Mouse (Mus musculus) neural tube, embryonic 11.5 days (tissue): Measurements from ENCODE around the gene Nol3. TPM values are rescaled to one million over a fixed set of nuclear protein-coding genes. Genes with fewer than 3 reads are reported as not detected.

ENCODE experiments used
- ATAC-seq: fragments of 200-750 bp; cut with Nextera tagmentation; 2 replicates; pipeline ENCODE4 v1.8.0; 2017; ENCODE audit warnings: moderate number of reproducible peaks, mild to moderate bottlenecking, moderate TSS enrichment, moderate library complexity; ENCODE audit not compliant: insufficient read depth, low FRiP score, low TSS enrichment
- DNase-seq: peaks from one replicate; pipeline ENCODE4 v3.0.0-alpha.2; 2015; ENCODE audit warnings: low spot score
- H3K27ac ChIP-seq: fragments of 300-500 bp; sonication (generic); 2 replicates; pipeline ENCODE4 v1.5.1; 2014; ENCODE audit warnings: low read depth, mild to moderate bottlenecking, low read length
- H3K27me3 ChIP-seq: fragments of 300-500 bp; sonication (generic); 2 replicates; pipeline ENCODE4 v1.6.1; 2014; ENCODE audit warnings: mild to moderate bottlenecking, low read length, mixed read lengths; ENCODE audit not compliant: control insufficient read depth, insufficient read depth
- H3K36me3 ChIP-seq: fragments of 300-500 bp; sonication (generic); 2 replicates; pipeline ENCODE4 v1.6.1; 2014; ENCODE audit warnings: mild to moderate bottlenecking, low read length, moderate library complexity, mixed read lengths; ENCODE audit not compliant: control insufficient read depth, insufficient read depth
- H3K4me1 ChIP-seq: fragments of 300-500 bp; sonication (generic); 2 replicates; pipeline ENCODE4 v1.6.1; 2014; ENCODE audit warnings: low read length, mixed read lengths; ENCODE audit not compliant: control insufficient read depth, insufficient read depth
- H3K4me2 ChIP-seq: fragments of 300-500 bp; sonication (generic); 2 replicates; pipeline ENCODE4 v1.6.1; 2014; ENCODE audit warnings: low read depth, mild to moderate bottlenecking, moderate library complexity
- H3K4me3 ChIP-seq: fragments of 300-500 bp; sonication (generic); 2 replicates; pipeline ENCODE4 v1.5.1; 2014; ENCODE audit warnings: low read depth, low read length
- H3K9ac ChIP-seq: fragments of 300-500 bp; sonication (generic); 2 replicates; pipeline ENCODE4 v1.6.1; 2014; ENCODE audit warnings: mild to moderate bottlenecking, low read length
- H3K9me3 ChIP-seq: fragments of 300-500 bp; sonication (generic); 2 replicates; pipeline ENCODE4 v1.6.1; 2016; ENCODE audit warnings: low read length; ENCODE audit not compliant: control insufficient read depth
- WGBS: fragments of 180-500 bp; shearing (Covaris S2); extraction: QIAGEN DNeasy Blood & Tissue Kit; methylation state at CpG from one replicate; pipeline ENCODE4 v1.1.7; 2014; 5-methylcytosine and 5-hydroxymethylcytosine counted together
- polyA plus RNA-seq: library from polyadenylated mRNA; unstranded; fragments of >200 nt; fragmentation: Nextera tagmentation; extraction: Ambion mirVana; gene quantifications from 2 replicates; pipeline ENCODE4 v1.2.1, GENCODE M21; 2014

Nol3 gene
- polyA plus RNA-seq, 1 experiment from 2014 or later, result 3.5 TPM

DNA sequence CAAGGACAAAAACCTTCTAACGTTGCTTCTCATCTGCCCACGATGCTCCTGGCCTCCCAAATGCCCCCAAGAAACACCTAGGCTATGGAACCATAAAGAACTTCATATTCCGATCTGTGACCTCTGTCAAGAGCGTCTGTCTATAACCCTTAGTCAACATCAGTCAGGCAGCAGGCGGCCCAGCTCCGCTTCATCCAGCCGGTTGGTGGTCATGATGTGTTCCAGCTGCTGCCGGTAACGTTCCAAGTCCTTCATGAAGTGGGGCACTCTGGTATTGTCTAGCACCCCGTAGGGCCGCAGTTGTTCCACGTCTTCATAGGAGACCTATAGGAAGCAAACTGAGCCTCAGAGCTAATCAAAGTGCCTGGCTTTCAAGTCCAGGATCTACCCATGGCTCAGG lies 5.9 kb downstream of the Nol3 start:
- WGBS, result 82% methylated on average over 12 of the region's 12 CpGs
- Histone ChIP-seq H3K27ac (no peak overlapping the region), H3K4me3 (no peak overlapping the region), H3K9me3 (no peaks in the 10 kb centered on the region), H3K9ac (no peak overlapping the region), H3K4me2 (no peak overlapping the region), H3K36me3 (0 out of 2 replicates have a peak, but pooled peaks cover 4% of the 10 kb centered on the region), H3K27me3 (peaks cover 40% of the 10 kb centered on the region), H3K4me1 (no peaks in the 10 kb centered on the region)
- DNase-seq (no peak), ATAC-seq (no peak)

DNA sequence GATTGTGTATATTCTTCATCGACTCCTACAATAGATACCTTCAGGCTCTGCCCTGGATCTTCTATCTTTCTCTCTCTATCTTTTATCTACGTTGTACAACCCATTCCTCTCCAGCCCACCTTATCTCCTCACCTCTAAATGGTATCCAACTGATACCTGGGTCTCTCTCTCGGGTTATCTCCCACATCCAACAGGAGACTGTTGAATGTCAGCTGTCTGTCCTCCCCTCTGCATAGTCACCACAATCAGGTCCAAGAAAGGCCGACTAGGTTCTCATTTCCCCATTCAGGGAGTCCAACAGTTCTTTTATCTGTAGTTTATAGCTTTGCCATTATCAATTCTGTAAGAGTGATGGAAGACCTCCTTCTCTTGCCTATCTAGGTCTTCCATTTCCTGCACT lies 6.3 kb downstream of the Nol3 start:
- no peak overlapping the region for H3K4me2 ChIP-seq
- H3K9ac ChIP-seq, result no peak overlapping the region
- H3K27ac ChIP-seq, result no peak overlapping the region
- H3K27me3 ChIP-seq, result peaks cover 35% of the 10 kb centered on the region
- H3K4me1 ChIP-seq, result no peaks in the 10 kb centered on the region
- WGBS, result 85% methylated on average over 4 of the region's 4 CpGs
- DNase-seq (no peak), ATAC-seq (no peak)
- 0 out of 2 replicates have a peak, but pooled peaks cover 4% of the 10 kb centered on the region for H3K36me3 ChIP-seq
- H3K4me3 ChIP-seq, result no peak overlapping the region
- H3K9me3 ChIP-seq, result no peaks in the 10 kb centered on the region

DNA sequence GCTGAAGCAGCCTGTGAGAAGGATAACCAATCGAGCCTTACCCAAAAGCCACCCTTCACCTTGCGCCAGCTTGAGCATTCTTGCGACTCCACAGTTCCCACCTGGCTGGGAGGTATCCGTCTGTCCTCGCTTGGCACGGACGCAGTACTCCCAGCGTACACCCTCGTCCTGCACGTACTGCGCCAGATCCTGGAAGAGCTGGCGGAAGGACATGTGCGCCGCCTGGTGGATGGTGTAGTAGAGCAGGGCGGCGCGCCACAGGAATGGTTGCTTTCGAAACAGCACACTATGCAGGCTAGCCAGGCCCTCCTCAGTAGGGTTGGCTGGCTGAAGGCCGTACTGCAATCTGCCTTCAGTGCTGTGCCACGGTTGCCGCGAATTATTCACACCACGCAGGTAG lies 7.1 kb downstream of the Nol3 start:
- no peak overlapping the region for H3K27ac ChIP-seq
- no peaks in the 10 kb centered on the region for H3K4me1 ChIP-seq
- no peak overlapping the region for H3K9ac ChIP-seq
- H3K36me3 ChIP-seq, result 0 out of 2 replicates have a peak, but pooled peaks cover 4% of the 10 kb centered on the region
- no peak overlapping the region for H3K4me3 ChIP-seq
- no peak overlapping the region for H3K4me2 ChIP-seq
- peak; percentile 64 for DNase-seq
- no peaks in the 10 kb centered on the region for H3K9me3 ChIP-seq
- 15% methylated on average over 21 of the region's 23 CpGs for WGBS
- peak; percentile 40; the same call in 1 of the 2 replicates for ATAC-seq
- H3K27me3 ChIP-seq, result peaks cover 27% of the 10 kb centered on the region

DNA sequence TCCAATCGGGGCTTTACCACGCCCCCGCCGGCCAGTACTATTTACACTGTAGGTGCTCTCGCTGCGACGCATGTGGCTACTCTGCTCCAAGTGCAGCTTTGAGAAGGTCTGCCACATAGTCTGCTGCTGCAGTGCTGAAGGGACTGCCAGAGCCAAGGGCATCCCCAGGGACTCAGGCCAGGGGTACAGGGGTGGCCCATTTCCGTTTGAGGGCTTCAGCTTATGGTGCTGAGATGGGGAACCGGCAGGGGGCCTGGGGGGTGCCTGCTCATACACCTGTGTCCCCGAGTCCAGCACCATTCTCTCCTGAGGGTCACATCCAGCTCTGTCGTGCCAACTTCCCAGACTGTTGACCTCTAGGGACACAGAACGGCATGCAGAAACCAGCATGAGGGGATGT lies 9.6 kb downstream of the Nol3 start:
- DNase-seq, result no peak
- Histone ChIP-seq H3K4me3 (no peak overlapping the region), H3K27me3 (peaks cover 10% of the 10 kb centered on the region), H3K9me3 (no peaks in the 10 kb centered on the region), H3K36me3 (0 out of 2 replicates have a peak, but pooled peaks cover 4% of the 10 kb centered on the region), H3K9ac (no peak overlapping the region), H3K4me1 (0 out of 2 replicates have a peak, but pooled peaks cover 10% of the 10 kb centered on the region), H3K27ac (no peak overlapping the region), H3K4me2 (no peak overlapping the region)
- no peak for ATAC-seq
- WGBS, result 44% methylated on average over 12 of the region's 12 CpGs

DNA sequence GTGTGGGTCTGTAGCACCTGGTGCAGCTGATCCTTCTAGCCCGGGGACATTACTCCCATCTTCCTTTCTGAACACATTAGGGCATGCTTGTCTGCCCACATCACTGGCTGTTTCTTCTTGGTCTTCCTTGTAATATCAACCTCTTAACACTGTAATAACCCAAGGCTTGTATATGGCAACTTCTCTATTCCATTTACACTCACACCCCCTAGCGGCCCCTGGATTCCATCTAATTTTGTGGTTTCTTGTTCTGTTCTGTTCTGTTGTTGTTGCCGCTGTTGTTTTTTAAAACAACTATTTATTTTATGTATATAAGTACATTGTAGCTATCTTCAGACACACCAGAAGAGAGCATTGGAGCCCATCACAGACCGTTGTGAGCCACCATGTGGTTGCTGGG lies 11.0 kb downstream of the Nol3 start:
- H3K4me2 ChIP-seq, result peak overlapping the region; percentile 7; the same call in 1 of the 2 replicates
- ATAC-seq (no peak), DNase-seq (no peak)
- no peak overlapping the region for H3K4me3 ChIP-seq
- H3K9me3 ChIP-seq, result no peaks in the 10 kb centered on the region
- no peak overlapping the region; the same call in 1 of the 2 replicates for H3K9ac ChIP-seq
- H3K27me3 ChIP-seq, result peaks cover 11% of the 10 kb centered on the region
- H3K4me1 ChIP-seq, result 0 out of 2 replicates have a peak, but pooled peaks cover 10% of the 10 kb centered on the region
- 88% methylated on average over 4 of the region's 4 CpGs for whole genome bisulfite sequencing
- 0 out of 2 replicates have a peak, but pooled peaks cover 2% of the 10 kb centered on the region for H3K36me3 ChIP-seq
- no peak overlapping the region for H3K27ac ChIP-seq

DNA sequence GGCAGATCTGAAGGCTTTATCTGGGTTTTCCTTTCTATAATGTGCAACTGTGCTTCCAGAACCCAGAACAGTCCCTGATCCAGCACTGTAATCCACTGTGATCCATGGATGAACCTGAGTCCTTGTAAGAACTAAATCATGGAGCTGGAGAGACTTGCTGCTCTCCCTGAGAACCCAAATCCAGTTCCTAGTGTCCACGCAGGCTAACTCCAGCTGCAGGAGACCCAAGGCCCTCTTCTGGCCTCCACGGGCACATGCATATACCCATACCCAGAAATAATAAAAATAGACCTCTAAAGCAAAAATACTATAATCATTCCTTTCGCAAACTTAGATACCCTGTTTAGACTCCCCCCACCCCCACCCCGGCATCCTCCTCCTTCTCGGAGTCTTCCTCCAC lies 12.3 kb downstream of the Nol3 start:
- peaks cover 11% of the 10 kb centered on the region for H3K27me3 ChIP-seq
- no peak overlapping the region for H3K27ac ChIP-seq
- no peaks in the 10 kb centered on the region for H3K36me3 ChIP-seq
- ATAC-seq, result no peak
- DNase-seq, result no peak
- H3K9me3 ChIP-seq, result no peaks in the 10 kb centered on the region
- 86% methylated on average over 5 of the region's 5 CpGs for WGBS
- H3K4me1 ChIP-seq, result 0 out of 2 replicates have a peak, but pooled peaks cover 10% of the 10 kb centered on the region
- peak overlapping the region; percentile 74 for H3K4me2 ChIP-seq
- H3K9ac ChIP-seq, result peak overlapping the region; percentile 46
- H3K4me3 ChIP-seq, result peak overlapping the region; percentile 47

DNA sequence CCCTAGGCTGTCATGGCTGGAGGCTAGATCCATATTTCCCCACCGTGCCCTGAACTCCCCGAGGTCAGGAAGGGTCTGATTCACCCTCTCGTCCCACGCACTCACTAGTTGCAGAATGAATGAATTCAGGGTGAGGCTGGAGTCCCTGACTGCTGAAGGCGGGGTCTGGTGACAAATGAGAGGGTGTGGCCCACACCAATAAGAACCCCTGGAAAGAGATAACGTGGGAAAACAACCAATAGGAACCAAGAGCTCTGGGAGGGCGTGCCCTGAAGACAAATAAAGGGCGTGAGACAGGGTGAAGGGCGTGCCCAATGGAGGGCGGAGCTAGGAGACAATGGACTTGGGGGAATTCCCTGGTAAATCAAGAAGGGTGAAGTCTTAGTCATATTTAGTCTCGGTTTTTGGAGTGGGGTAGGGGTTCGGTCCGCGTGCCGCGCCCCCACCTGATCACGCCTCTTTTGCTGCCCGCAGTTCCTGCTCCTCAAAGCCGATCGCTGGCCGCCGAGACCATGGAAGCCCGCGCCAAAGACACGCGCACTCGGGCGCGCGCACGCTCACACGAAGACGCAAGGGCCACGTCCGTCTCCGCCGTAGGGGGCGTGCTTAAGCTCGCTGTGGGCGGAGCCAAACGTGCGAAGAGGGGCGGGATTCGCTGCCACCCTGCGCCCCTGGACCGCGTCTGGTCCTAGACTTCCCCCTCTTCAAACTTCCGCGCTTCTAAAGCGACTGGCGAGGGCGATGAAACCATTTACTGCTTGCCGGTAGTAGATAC lies 13.2 kb downstream of the Nol3 start:
- peak overlapping the region; percentile 72 for H3K9ac ChIP-seq
- ATAC-seq (peak; percentile 93), DNase-seq (peak; percentile 98)
- no peaks in the 10 kb centered on the region for H3K9me3 ChIP-seq
- under 1% methylated on average over 53 of the region's 53 CpGs for WGBS
- 0 out of 2 replicates have a peak, but pooled peaks cover 10% of the 10 kb centered on the region for H3K4me1 ChIP-seq
- H3K36me3 ChIP-seq, result no peaks in the 10 kb centered on the region
- H3K4me2 ChIP-seq, result peak overlapping the region; percentile 74
- peak overlapping the region; percentile 47 for H3K4me3 ChIP-seq
- peak overlapping the region; percentile 67 for H3K27ac ChIP-seq
- H3K27me3 ChIP-seq, result peaks cover 11% of the 10 kb centered on the region

DNA sequence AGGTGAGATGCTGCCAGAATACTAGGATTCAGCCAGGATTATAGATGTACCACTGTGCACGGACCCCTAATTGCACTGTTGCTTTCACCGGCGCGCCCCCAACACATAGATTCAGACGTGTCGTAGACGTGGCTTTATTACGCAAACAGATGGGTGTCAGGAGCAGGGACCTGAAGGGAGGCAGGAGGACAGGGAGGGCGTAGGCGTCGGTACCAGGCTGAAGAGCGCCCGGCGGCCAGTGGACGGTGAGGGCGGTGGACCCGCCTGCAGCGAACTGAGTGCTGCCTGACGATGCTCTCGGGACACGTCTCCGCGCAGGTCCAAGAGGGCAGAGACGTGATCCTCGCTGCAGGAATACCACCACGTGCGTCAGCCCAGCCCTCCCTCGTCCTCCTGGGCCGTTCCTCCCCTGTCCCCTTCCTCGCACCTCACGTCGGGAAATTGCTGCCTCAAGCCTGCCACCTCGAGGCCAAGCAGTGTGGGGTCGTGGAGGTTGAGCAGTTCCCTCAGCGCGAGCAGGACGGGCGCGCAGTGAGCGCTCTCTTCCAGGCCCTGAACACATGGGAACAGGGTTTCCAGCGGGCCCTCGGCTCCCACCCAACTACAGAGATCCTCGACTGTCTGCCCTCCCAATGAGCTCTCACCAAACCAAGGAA lies 14.0 kb downstream of the Nol3 start, which contains the start of gene 4931428F04Rik:
4931428F04Rik (minus strand) TSS at position 60 of the 656 bp plus-strand sequence.
- DNase-seq, result peak; percentile 72
- Histone ChIP-seq H3K27me3 (peaks cover 11% of the 10 kb centered on the region), H3K9me3 (no peaks in the 10 kb centered on the region), H3K4me2 (peak within 1 kb of the TSS; percentile 74), H3K9ac (peak within 1 kb of the TSS; percentile 72), H3K4me1 (0 out of 2 replicates have a peak, but pooled peaks cover 10% of the 10 kb centered on the region), H3K4me3 (peak within 1 kb of the TSS; percentile 47), H3K27ac (peak within 1 kb of the TSS; percentile 67), H3K36me3 (no peaks in the 10 kb centered on the region)
- 2% methylated on average over 38 of the region's 43 CpGs for WGBS
- ATAC-seq, result peak; percentile 24
